Mouse (Mus musculus) forebrain, embryonic 10.5 days (tissue): Measurements from ENCODE around the gene Wdr90. TPM values are rescaled to one million over a fixed set of nuclear protein-coding genes. Genes with fewer than 3 reads are reported as not detected.

ENCODE experiments used
- DNase-seq: peaks from one replicate; pipeline ENCODE4 v3.0.0-alpha.2; 2017; ENCODE audit warnings: low spot score; ENCODE audit errors: extremely low spot score
- H3K27ac ChIP-seq: fragments of 300-500 bp; sonication (generic); 2 replicates; pipeline ENCODE4 v1.5.1; 2016; ENCODE audit warnings: mild to moderate bottlenecking
- H3K27me3 ChIP-seq: fragments of 300-500 bp; sonication (generic); 2 replicates; pipeline ENCODE4 v1.6.1; 2016; ENCODE audit warnings: mild to moderate bottlenecking; ENCODE audit not compliant: poor library complexity, severe bottlenecking
- H3K36me3 ChIP-seq: fragments of 300-500 bp; sonication (generic); replicated peaks from 2 replicates; pipeline ENCODE4 v1.6.1; 2016; ENCODE audit warnings: mild to moderate bottlenecking, moderate library complexity
- H3K4me1 ChIP-seq: fragments of 300-500 bp; sonication (generic); 2 replicates; pipeline ENCODE4 v1.6.1; 2016
- H3K4me3 ChIP-seq: fragments of 300-500 bp; sonication (generic); 2 replicates; pipeline ENCODE4 v1.5.1; 2016; ENCODE audit warnings: mild to moderate bottlenecking, moderate library complexity
- H3K9me3 ChIP-seq: fragments of 300-500 bp; sonication (generic); 2 replicates; pipeline ENCODE4 v1.6.1; 2016; ENCODE audit warnings: mild to moderate bottlenecking, moderate library complexity
- whole genome bisulfite sequencing: fragments of 180-500 bp; shearing (Covaris S2); methylation state at CpG from one replicate; pipeline ENCODE4 v1.1.7; 2016; 5-methylcytosine and 5-hydroxymethylcytosine counted together
- polyA plus RNA-seq: library from polyadenylated mRNA; unstranded; fragments of >200 nt; fragmentation: Nextera tagmentation; extraction: Ambion mirVana; gene quantifications from 2 replicates; pipeline ENCODE4 v1.2.1, GENCODE M21; 2016

Gene Wdr90
- polyA plus RNA-seq, 1 experiment from 2014 or later = 63.3 TPM

- Histone ChIP-seq H3K36me3 (peaks cover 70% of the 10 kb centered on the region), H3K27me3 (no peaks in the 10 kb centered on the region), H3K27ac (0 out of 2 replicates have a peak overlapping the region, but pooled peaks have one; percentile 27), H3K9me3 (no peaks in the 10 kb centered on the region), H3K4me3 (peak overlapping the region; percentile 77), H3K4me1 (peaks cover 83% of the 10 kb centered on the region)
- 89% methylated on average over 14 of the region's 14 CpGs for WGBS
- DNase-seq = no peak
These were observed 30.4 kb downstream of the Wdr90 start for GRCm38 (mm10) chr17:25830806-25831431.

GRCm38 (mm10) chr17:25830200-25830753, 31.0 kb downstream of the Wdr90 start:
- no peak for DNase-seq
- Histone ChIP-seq H3K9me3 (no peaks in the 10 kb centered on the region), H3K4me3 (peak overlapping the region; percentile 77), H3K27me3 (no peaks in the 10 kb centered on the region), H3K4me1 (peaks cover 83% of the 10 kb centered on the region), H3K27ac (0 out of 2 replicates have a peak overlapping the region, but pooled peaks have one; percentile 27), H3K36me3 (peaks cover 68% of the 10 kb centered on the region)
- 93% methylated on average over 4 of the region's 4 CpGs for WGBS

- Histone ChIP-seq H3K9me3 (no peaks in the 10 kb centered on the region), H3K4me1 (peaks cover 83% of the 10 kb centered on the region), H3K27me3 (no peaks in the 10 kb centered on the region), H3K27ac (peak overlapping the region; percentile 94), H3K4me3 (peak overlapping the region; percentile 77), H3K36me3 (peaks cover 62% of the 10 kb centered on the region)
- WGBS = 44% methylated on average over 8 of the region's 8 CpGs
- no peak for DNase-seq
These were observed 31.7 kb downstream of the Wdr90 start for GRCm38 (mm10) chr17:25829558-25830017.

- 2% methylated on average over 32 of the region's 32 CpGs for WGBS
- Histone ChIP-seq H3K4me1 (peaks cover 83% of the 10 kb centered on the region), H3K9me3 (no peaks in the 10 kb centered on the region), H3K4me3 (peak within 1 kb of the TSS; percentile 77), H3K27ac (peak within 1 kb of the TSS; percentile 94), H3K27me3 (no peaks in the 10 kb centered on the region), H3K36me3 (peaks cover 58% of the 10 kb centered on the region)
- peak; percentile 85 for DNase-seq
These were observed 32.4 kb downstream of the Wdr90 start, which contains the start of gene Jmjd8 for GRCm38 (mm10) chr17:25828712-25829557. Gene Jmjd8 (plus strand): TSS chr17:25828867.

GRCm38 (mm10) chr17:25828223-25828594, 33.1 kb downstream of the Wdr90 start:
- peak overlapping the region; percentile 94 for H3K27ac ChIP-seq
- H3K9me3 ChIP-seq = no peaks in the 10 kb centered on the region
- DNase-seq = no peak
- WGBS = 83% methylated on average over 8 of the region's 8 CpGs
- H3K4me3 ChIP-seq = peak overlapping the region; percentile 77
- H3K27me3 ChIP-seq = no peaks in the 10 kb centered on the region
- peaks cover 58% of the 10 kb centered on the region for H3K36me3 ChIP-seq
- H3K4me1 ChIP-seq = peaks cover 80% of the 10 kb centered on the region

GRCm38 (mm10) chr17:25827546-25828222, 33.6 kb downstream of the Wdr90 start:
- WGBS = 91% methylated on average over 22 of the region's 22 CpGs
- H3K36me3 ChIP-seq = peaks cover 58% of the 10 kb centered on the region
- DNase-seq = no peak
- H3K4me3 ChIP-seq = peak overlapping the region; percentile 77
- no peaks in the 10 kb centered on the region for H3K27me3 ChIP-seq
- H3K9me3 ChIP-seq = no peaks in the 10 kb centered on the region
- peaks cover 84% of the 10 kb centered on the region for H3K4me1 ChIP-seq
- H3K27ac ChIP-seq = peak overlapping the region; percentile 94

- H3K36me3 ChIP-seq = peaks cover 58% of the 10 kb centered on the region
- no peak for DNase-seq
- WGBS = 93% methylated on average over 13 of the region's 13 CpGs
- peaks cover 82% of the 10 kb centered on the region for H3K4me1 ChIP-seq
- no peaks in the 10 kb centered on the region for H3K27me3 ChIP-seq
- no peaks in the 10 kb centered on the region for H3K9me3 ChIP-seq
- H3K27ac ChIP-seq = no peak overlapping the region
- H3K4me3 ChIP-seq = 0 out of 2 replicates have a peak overlapping the region, but pooled peaks have one; percentile 0
These were observed 34.3 kb downstream of the Wdr90 start for GRCm38 (mm10) chr17:25827011-25827410.

GRCm38 (mm10) chr17:25825984-25826570, 35.2 kb downstream of the Wdr90 start:
- no peak overlapping the region for H3K27ac ChIP-seq
- no peak for DNase-seq
- no peaks in the 10 kb centered on the region for H3K9me3 ChIP-seq
- peak overlapping the region; percentile 72; the same call in 1 of the 2 replicates for H3K4me3 ChIP-seq
- WGBS = 98% methylated on average over 27 of the region's 27 CpGs
- H3K36me3 ChIP-seq = peaks cover 48% of the 10 kb centered on the region
- peaks cover 73% of the 10 kb centered on the region for H3K4me1 ChIP-seq
- H3K27me3 ChIP-seq = no peaks in the 10 kb centered on the region

- peak overlapping the region; percentile 72; the same call in 1 of the 2 replicates for H3K4me3 ChIP-seq
- H3K36me3 ChIP-seq = peaks cover 41% of the 10 kb centered on the region
- 90% methylated on average over 6 of the region's 6 CpGs for WGBS
- no peak for DNase-seq
- peaks cover 6% of the 10 kb centered on the region for H3K27me3 ChIP-seq
- H3K27ac ChIP-seq = no peak overlapping the region
- H3K9me3 ChIP-seq = no peaks in the 10 kb centered on the region
- peaks cover 65% of the 10 kb centered on the region for H3K4me1 ChIP-seq
These were observed 36.0 kb downstream of the Wdr90 start for GRCm38 (mm10) chr17:25825311-25825710.

GRCm38 (mm10) chr17:25824362-25825142, 36.7 kb downstream of the Wdr90 start:
- 79% methylated on average over 17 of the region's 17 CpGs for WGBS
- Histone ChIP-seq H3K4me3 (peak overlapping the region; percentile 72), H3K27me3 (peaks cover 14% of the 10 kb centered on the region), H3K4me1 (peaks cover 63% of the 10 kb centered on the region), H3K27ac (no peak overlapping the region), H3K9me3 (no peaks in the 10 kb centered on the region), H3K36me3 (peaks cover 33% of the 10 kb centered on the region)
- DNase-seq = no peak

GRCm38 (mm10) chr17:25823452-25823851, 37.8 kb downstream of the Wdr90 start, which contains the start of gene Wdr24:
Gene Wdr24 (plus strand): TSS chr17:25823627.
- Histone ChIP-seq H3K4me3 (peak within 1 kb of the TSS; percentile 72), H3K9me3 (no peaks in the 10 kb centered on the region), H3K36me3 (peaks cover 31% of the 10 kb centered on the region), H3K4me1 (peaks cover 60% of the 10 kb centered on the region), H3K27me3 (peaks cover 25% of the 10 kb centered on the region), H3K27ac (peak within 1 kb of the TSS; percentile 87)
- DNase-seq = peak; percentile 73
- under 1% methylated on average over 18 of the region's 18 CpGs for WGBS
